Mouse (Mus musculus): Measurements from ENCODE around the gene Kif17.

DNA sequence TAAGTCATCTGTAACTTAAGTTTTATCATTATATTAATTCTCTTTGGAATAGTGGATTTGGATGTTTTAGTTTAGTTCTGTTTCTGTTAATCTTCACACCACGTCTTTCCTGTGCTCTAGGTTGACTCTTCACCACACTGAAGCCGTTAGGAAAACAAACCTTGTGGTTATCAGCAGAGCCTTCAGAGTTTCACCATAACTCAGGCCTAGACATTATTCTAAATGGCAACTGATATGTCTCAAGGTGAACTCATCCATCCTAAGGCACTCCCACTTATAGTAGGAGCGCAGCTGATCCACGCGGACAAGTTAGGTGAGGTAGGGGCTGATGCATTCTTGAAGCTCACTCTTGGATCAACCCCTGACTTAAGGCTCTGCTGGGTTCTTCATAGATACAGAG lies 28.8 kb upstream of the Kif17 start:
- TF ChIP-seq CTCF (IDR thresholded peaks at IDR 0.05) (no peak), EP300 (IDR thresholded peaks at IDR 0.05) (no peak)

Data from lung, postnatal 0 days (tissue).